Mouse (Mus musculus) testis, postnatal 10 days (tissue): ENCODE measurements at regions not wholly inside any gene's neighbourhood (a gene's known extent, or its start where the extent isn't known, plus 50 kb on each side); places are given as distances from the start of the nearest gene placed in this dataset.

Source experiments
- DNase-seq: peaks from one replicate; pipeline ENCODE4 v3.0.0; 2021; ENCODE audit warnings: low spot score

DNA sequence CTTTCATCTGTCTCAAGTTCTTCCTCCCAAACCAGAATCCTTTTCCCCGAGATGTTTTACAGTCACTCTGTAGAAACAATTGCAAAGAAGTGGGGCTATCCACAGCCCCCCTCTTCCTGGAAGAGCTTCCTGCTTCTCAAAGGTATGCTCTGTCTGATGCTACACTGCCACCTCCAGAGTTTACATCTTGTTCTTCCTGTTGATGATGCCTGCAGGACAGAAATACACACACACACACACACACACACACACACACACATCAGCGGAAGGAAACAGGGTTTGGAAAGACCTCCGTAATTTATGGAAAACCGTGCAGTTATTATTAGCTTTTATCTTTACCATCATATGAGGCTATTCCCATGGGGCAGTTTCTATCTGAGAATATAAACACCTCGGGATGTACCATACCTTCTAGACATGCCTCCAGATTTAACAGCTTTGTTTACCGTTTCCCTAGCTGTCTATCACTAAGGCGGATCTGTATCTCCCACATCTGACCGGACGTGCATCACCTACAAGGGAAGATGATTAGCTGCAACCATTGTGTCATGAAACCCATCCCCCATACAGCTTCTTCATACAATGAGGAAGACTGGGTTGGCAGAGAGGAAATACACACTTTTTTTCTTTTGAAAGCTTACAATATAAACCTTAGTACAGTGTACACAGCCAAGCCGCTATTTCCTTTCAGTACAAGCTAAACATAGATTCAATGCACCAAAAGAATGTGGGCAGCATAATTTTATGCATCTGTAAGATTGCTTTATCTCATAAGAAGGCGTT lies 288.6 kb downstream of the Plk2 start:
- no peak for DNase-seq

DNA sequence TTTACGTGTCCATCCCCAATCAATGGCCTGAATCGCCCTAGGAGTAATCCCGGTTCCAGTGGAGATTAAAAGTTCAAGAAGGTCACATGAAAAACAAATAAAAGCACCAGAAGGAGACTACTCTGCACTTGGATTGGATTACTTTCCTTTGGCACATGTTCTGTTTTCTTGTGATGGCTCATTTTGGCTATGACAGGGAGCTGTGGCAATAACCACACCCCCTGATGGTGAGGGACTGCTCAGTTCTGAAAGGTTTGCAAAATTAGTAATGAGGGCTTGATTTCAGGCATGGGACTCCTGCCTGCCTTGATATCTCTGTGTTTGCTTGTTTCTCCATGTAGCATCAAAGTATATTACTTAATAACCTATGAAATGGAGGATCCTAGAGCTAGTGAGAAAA lies 293.9 kb downstream of the Plk2 start:
- no peak for DNase-seq

DNA sequence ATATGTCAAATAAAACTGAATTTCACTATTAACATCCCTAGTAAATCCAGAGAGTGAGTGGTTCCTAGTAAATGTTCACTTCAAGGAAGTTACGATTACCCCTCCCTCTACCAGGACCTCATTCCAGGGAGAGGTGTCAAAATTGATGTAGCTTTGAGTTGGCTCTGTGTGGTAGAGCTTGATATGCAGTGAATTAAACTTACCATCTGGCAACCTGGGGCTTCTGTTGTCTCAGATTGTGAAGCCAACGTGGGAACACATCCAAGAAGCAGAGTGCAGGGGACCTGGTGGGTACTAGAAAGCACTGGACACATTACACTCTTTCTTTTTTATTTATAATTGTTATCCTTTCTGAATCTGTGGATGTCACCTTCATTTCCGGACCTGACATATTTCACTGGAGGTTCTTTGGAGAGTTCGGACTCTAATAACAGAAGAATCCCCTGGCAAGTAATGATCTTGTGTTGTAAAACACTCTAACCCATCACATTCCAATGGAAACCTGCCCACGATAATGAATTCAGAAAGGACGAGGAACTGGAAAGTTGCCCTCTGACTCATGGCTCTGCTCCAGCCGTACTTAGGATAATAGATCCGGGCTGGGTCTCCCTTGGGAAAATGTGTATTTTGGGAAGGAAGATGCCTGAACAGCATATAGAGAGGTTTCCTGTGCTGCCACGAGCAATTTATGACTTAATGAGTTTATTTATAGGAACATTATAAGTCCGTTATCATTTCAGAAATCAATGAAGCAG lies 295.8 kb downstream of the Plk2 start:
- DNase-seq: no peak

DNA sequence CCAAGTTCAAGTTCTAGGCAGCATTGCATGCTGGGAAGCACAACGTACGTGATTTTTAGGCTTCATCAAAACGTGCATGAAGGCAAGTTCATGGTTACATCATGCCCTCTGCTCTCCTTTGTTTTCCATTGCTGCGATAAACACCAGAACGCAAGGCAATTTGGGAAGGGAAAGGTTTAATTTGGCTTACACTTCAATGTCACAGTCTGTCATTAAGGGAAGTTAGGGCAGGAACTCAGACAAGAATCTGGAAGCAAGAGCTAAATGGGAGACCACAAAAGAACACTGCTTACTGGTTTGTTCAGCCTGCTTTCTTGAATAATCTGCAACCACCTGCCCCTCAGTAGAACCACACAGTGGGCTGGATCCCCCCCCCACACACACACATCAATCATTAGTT lies 297.9 kb downstream of the Plk2 start:
- DNase-seq: no peak

DNA sequence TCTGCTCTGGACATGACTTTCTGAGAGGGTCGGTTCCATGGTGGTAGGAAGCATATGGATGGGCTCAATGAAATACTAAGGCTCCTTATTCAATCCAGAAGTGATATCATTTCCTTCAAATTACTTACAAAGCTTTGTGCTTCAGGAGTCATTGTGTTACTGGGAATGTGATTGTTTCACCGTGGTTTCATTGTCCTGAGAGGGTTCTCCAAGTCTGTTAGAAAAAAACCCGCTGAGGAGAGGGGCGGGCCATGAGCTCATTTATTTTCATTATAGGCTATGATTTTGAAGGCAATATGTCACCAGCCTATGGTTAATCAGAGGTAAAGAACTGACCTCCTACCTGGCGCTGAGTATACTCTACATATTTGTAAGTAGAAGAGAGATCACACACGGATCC lies 300.0 kb downstream of the Plk2 start:
- no peak for DNase-seq

DNA sequence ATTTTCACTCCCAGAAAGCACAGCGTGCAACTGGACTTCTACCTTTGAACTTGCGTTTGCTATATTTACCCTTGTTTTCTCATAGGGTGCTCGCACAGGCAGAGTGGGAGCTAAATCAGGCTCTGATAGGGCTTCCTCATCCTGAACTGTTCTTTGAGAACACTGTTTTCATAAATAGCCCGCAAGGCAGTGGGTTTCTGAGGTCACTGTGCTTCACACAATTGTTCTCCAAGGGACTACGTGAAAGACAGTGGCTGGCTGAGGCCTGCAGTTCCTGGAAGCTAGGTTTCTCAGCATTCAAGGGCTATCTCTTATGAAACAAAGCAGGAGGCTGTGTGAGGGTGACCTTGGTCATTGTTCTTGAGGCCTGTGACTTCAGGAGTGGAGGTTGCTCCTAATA lies 301.7 kb downstream of the Plk2 start:
- no peak for DNase-seq

DNA sequence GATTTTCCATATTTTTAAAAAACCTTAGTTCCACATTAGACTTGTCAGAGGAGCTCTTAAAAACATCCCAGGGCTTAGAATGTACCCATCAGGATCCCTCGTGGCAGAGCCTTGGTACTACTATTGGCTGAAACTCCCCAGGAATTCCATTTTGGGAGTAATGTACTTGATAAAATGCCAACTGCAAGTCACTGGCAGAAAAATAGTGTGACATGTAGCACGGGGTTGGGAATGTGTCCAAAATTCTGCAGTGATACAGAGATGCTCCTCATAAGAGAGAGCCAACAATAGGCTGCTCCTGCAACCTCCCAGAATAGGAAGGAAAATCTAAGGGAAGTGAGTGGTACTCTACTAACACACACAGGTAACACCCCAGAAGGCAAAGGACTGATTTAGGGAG lies 309.4 kb downstream of the Plk2 start:
- DNase-seq: no peak

DNA sequence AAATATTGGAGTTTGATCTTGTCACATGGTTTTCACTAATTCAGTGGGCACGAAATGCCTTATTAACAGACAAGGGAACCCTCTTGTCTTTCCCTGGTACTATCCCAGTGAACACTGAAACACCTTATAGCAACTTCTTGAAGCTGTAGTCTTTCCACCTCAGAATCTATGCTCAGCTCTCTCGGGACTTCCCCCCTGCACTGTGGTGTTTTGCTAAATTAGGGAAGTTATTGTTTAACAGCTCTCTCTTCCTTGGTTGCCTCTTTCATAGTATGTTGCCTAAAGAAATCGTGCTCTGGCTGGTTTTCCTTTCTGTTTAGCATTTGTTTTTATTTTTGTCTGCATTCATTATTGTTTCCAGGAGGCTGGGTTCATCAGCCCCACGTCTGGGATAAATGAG lies 316.0 kb downstream of the Plk2 start:
- no peak for DNase-seq

DNA sequence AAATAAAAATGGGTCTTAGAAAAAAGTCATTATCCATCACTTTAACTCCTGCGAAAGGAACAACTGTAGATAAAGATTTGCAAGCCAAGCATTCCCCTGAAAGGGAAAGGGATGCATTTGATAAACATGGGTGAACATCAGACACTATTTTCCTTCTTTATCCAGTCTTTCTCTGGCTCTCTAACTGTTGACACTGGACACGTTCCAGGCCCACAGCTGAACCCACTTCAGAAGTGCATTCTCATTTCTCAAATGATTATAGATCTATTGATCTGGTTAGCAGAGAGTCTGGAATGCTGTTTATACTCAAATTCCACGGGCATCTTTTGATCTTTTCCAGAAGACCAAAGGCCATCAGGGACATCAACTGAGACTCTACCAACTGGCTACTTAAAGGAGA lies 317.7 kb downstream of the Plk2 start:
- DNase-seq: no peak

DNA sequence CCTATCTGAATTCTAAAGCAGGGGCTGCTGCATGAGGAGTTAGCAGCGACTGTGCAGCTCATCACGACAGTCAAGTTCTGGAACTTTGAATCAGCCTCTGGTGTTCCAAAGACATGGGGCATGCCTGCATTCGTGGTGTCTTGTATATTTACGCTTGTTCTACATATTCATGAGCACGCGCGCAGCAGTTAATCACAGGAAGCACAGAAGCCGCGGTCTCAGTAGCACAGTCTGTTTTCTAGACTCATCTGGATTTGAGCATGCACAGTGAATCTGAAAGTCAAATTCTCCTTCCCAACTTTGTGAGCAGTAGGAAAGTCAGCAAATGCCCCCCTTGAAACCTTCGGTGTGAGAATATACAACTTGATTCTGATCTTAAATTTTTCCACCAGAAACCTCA lies 327.3 kb downstream of the Plk2 start:
- no peak for DNase-seq

DNA sequence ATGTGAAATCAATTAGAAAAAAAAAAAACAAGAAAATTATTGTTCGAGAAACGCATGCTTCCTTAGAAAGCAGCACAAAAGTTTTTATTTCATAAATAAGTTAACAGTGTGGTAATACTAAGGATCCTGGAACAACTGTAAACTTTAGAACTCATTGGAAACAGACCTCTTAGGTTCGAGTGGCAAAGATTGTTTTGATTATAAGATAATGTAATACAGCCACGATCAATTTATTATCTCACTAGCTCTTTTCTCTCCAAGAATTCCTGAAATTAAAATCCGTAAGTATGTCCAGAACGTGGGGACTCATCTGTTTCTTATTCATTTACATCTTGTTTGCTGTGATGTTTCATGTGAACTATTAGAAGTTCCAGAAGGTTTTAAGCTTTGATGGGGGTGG lies 327.9 kb downstream of the Plk2 start:
- no peak for DNase-seq

DNA sequence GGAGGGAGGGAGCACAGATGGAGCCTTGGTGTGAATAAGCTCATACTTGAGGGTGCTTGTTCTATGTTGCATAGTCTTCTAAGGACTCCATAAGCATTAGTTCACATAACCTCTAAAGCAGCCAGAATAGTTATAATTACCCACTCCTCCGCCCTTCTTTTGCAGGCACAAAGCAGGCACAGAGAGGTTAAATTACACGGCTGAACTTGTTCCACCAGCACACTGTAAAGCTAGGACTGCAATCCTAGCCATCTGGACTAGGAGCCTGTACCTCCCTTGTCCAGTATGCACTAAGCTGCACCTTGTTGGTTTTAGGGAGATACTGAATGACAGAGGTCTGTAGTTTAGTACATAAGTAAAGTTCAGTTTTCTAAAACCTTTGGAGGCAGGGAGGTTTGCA lies 330.0 kb downstream of the Plk2 start:
- no peak for DNase-seq

DNA sequence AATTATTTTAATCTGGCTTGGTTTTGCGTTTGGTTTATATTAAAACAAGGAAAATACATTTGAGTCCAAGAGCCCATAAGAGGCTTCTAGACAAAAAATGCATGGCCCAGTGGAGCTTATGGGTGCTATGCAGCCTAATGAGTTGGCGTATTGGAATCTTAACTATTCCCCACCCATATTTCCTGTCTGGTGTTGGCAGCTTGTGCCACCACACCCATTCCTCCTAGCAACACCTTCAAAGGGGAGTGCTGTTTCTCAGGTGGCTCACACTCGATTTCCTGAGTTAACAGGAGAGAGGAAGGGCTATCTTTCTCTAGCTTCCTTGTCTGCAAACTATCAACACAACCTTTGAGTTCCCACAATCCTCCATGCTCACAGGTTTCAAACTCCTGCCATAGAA lies 331.0 kb downstream of the Plk2 start:
- DNase-seq: no peak

DNA sequence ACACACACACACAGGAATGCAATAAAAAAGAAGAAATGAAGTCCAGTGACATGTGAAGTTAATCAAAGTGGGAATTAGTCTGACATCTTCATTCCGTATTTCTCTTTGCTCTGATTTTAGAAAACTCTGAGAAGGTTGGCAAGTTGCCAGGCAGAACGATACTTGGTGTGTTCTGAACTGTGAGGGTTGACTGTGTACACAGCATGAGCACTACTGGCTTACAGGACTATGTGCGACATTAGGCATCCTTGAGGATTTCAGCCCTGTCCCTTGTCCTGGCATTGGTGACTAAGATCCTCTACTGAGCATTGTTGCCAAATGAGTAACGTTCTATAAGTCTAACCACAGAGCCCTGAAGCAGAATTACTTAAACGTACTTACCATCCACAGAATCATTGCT lies 340.7 kb downstream of the Plk2 start:
- DNase-seq: no peak

DNA sequence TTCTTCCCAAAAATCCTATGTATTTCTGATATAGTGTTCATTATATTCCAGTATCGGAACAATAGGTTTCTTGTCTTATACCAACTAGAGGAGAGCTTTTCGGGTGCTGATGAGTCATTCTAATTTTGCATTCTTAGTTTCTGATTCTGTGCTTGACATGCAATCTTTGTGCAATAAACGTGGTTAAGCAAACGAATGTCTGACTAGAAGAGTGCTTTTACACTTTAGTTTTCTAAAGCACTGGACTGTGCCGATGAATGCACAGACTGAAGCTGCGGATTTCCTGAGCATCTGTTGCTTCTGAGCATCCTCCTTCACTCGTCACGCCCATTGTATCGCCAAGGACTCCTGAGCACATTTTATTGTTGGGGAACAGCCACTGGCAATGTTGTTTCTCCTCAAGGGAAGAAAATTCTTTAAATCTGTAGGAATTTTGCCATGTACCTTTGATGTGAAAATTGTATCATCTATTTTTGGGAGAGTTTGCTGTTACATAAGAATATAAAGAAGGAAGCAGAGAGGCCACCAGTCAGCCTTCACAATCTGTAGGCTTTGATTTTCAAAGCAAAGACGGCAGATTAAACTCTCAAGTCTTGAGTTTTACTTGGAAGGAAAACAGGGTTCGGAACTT lies 346.8 kb downstream of the Plk2 start:
- DNase-seq: no peak

DNA sequence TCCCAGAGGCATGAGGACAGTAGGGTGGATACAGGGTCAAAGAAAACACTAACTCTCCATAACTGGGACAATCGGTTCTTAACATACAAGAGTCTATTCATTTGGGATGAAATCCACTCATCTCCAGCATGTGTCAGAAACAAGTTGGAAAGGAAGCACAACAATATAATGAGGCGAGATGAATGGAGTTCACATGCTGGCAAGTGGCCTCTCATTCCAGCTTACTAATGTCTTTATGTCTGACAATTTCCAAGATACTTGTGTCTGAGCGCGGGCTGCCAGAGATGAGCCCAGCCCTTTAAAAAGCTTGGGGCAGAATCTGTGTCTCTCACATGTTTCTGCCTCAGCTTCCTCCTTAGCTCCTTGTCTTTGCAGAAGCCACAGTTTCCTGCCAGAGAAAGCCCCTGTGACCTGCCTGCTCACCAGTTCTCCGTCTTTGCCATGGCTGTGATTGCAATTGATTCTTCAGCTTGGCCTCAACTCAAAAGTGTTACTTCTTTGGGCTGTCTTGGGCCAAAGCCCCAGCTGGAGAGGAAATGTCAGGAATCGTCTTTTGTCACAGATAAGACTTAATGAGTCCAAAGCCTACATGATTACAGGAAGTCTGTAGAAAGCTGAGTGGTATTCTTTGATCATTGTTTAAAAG lies 352.5 kb downstream of the Plk2 start:
- DNase-seq: no peak

DNA sequence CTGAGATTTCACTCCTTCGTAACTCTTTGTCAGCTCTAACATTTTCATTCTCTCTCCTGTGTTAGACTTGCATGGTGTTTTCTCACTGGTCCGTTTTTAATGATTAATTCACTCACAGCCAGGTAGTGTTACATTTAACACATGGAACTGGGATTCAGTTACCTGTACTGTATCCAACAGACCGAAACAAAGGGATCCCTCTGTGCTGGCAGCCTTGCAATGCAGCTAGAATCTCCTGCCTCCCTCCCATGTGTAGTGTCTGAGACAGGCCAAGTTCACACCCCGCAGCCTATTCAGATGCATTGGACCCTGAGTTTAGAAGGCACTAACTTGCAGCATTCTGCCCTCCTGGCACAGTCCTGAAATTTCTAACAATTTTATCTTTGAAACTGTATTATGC lies 357.9 kb downstream of the Plk2 start:
- no peak for DNase-seq

DNA sequence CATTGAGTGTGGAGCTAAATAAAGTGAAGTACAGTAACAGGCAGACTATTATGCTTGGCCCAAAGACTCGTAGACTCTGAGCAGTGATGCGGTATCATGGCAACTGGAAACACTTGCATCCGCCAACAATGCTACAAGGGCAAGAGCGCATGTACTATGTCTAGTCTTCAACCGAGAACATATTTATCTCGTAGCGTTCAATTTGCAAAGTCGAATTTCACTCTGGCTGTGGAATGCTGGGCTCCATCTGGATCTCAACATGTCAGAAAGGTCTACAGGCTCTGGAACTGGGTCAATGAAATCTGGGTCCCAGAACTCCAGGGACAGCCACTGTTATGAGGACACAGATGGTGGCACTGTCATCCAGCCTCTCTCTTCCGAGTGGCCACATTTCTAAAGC lies 359.7 kb downstream of the Plk2 start:
- DNase-seq: no peak

DNA sequence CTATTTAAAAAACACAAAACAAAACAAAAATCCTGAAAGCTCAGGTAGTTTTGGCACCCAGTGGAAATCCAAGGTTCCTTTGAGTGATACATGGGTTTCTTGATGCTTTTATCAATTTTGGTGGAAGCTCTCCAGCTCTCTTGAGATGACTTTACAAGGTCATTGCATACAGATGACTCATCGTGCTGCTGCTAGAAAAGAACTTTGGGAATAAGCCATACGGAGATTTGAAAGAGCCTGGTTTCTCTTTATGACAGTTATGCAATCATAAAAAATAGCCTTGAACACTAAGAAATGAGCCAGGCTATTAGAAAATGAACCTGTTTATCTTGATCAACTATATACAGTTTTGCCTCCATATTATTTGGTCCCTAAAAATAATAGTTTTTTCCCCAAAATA lies 362.0 kb downstream of the Plk2 start:
- no peak for DNase-seq

DNA sequence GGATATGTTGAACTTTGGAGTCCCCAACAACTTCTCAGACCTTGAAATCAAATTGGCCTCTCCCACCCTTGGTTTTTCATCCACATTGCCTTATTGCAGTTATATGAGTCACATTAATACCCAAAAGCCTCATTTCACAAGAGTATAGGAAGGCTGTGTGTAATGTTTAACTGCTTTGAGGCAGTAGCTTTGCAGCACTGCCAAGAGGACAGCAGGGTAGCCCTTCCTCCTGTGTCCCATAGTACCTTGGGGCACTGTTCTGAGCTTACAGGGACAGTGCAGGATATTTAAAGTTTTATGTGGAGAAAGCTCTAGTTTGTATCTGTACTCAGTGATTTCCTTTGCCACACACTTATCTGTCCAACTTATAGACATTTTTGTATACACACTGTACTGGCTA lies 374.4 kb downstream of the Plk2 start:
- DNase-seq: no peak

DNA sequence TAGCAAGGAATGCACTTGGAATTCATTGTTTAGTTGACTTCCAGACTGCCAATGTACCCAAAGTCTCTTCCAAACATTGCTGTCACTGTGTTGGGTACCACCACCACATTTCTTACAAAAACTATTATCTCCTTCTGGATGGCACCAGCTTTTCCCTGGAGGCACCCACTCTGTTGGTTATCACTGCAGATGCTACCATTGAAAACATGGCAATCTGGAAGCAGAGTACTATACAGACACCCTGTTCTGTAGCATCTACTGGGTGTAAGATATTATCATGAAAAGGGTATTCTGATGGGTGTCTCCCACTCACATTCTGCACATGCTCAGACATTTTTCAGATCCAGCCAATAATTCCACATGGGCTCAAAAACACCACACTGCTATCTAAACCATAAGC lies 380.4 kb downstream of the Plk2 start:
- no peak for DNase-seq

DNA sequence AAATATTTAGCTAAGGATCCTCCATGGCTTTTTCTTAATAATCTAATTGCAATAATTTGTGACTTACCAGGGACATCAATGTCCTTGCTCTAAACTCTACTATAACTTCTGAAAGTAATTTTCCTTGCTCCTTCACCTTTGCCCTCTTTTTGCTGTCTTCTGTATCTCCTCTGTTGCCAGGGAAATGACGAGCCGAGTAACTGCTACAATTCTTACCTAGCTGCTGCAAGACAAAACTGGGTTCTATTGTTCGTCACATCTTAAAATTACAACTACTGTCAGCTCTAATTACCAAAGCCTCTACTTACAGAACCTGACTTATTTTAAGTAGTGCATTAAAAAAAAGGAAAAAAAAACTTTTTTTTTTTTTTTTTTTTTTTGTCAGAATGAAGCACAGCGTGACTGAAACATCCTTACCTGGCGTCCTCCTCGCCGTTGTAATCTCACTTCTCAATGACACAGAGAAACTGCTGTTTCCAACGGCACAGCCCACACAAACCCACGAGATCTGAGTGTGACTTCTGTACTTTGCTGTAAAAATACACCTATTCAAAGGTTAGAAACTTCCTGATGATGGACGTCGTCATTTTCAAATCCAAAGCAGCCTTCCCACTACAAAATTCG lies 389.4 kb downstream of the Plk2 start:
- DNase-seq: no peak
